ENCODE assay signal across 20 mouse cellular contexts in genomic region chr11:59216955-59217354, GRCm38 (mm10). TPM values are rescaled to one million over a fixed set of nuclear protein-coding genes. Genes with fewer than 3 reads are reported as not detected.
DNase-seq lines count a peak whose midpoint lies in the region; ATAC-seq and TF ChIP-seq lines count a peak whose summit lies in the region.
"Had no signal": no experiment of that assay in that cellular context is flagged by ENCODE, and none has a peak within 500 bp of the region (broad histone marks: within the 10 kb centered on the region; RNA-seq: fewer than 3 reads in every experiment).

No protein-coding gene starts in this region.

- no peaks in the 10 kb centered on the region for H3K9me3 ChIP-seq in forebrain, embryonic 15.5 days
- no peaks in the 10 kb centered on the region for H3K9me3 ChIP-seq in forebrain, embryonic 10.5 days
- H3K9me3 ChIP-seq in MEL (replicated peaks; ENCODE audit: insufficient read depth, low read length) = no peaks in the 10 kb centered on the region
- no peaks in the 10 kb centered on the region for H3K9me3 ChIP-seq in forebrain, embryonic 16.5 days (ENCODE audit: control insufficient read depth, low read length)
- H3K9me3 ChIP-seq: embryonic facial prominence, embryonic 15.5 days; hindbrain, embryonic 13.5 days; limb, embryonic 13.5 days; neural tube, embryonic 15.5 days had no signal

- WGBS in forebrain, embryonic 15.5 days = 62% methylated on average over 3 of the region's 3 CpGs
- WGBS in forebrain, embryonic 10.5 days = 91% methylated on average over 3 of the region's 3 CpGs
- WGBS in forebrain, embryonic 16.5 days = 67% methylated on average over 3 of the region's 3 CpGs

- H3K27ac ChIP-seq in forebrain, embryonic 15.5 days (replicated peaks) = peak overlapping the region; percentile 57
- no peak overlapping the region for H3K27ac ChIP-seq in forebrain, embryonic 10.5 days
- peak overlapping the region; percentile 66 for H3K27ac ChIP-seq in left cerebral cortex, adult 2 months
- H3K27ac ChIP-seq in MEL (ENCODE audit: control insufficient read depth, low read depth, low read length) = no peak overlapping the region; the same call in 1 of the 2 replicates
- H3K27ac ChIP-seq in forebrain, embryonic 16.5 days (ENCODE audit: low read length) = peak overlapping the region; percentile 5
- H3K27ac ChIP-seq: hindbrain, embryonic 13.5 days; limb, embryonic 13.5 days; neural tube, embryonic 15.5 days had no signal

- intact Hi-C loops in left cerebral cortex, adult 2 months (cut with DNase I) = no loop called here

- no peak overlapping the region for H3K9ac ChIP-seq in forebrain, embryonic 15.5 days (replicated peaks)
- H3K9ac ChIP-seq in MEL (ENCODE audit: control insufficient read depth, low read depth, low read length, poor library complexity, severe bottlenecking) = no peak overlapping the region
- no peak overlapping the region for H3K9ac ChIP-seq in forebrain, embryonic 16.5 days (replicated peaks; ENCODE audit: low read depth, low read length)
- H3K9ac ChIP-seq: embryonic facial prominence, embryonic 15.5 days; hindbrain, embryonic 13.5 days; limb, embryonic 13.5 days; neural tube, embryonic 15.5 days had no signal

- H3K4me2 ChIP-seq in forebrain, embryonic 15.5 days (replicated peaks) = no peak overlapping the region
- no peak overlapping the region for H3K4me2 ChIP-seq in forebrain, embryonic 16.5 days (ENCODE audit: low read length)
- H3K4me2 ChIP-seq: embryonic facial prominence, embryonic 15.5 days; hindbrain, embryonic 13.5 days; limb, embryonic 13.5 days; neural tube, embryonic 15.5 days had no signal

- peak in 1 of 2 experiments; percentile 61; a peak in 2 of 4 replicates for TF ChIP-seq EP300 in MEL (IDR thresholded peaks at IDR 0.05; ENCODE audit: low read depth in 1 of 2, low read length in 2 of 2)

- H3K27me3 ChIP-seq in forebrain, embryonic 15.5 days = no peaks in the 10 kb centered on the region
- no peaks in the 10 kb centered on the region for H3K27me3 ChIP-seq in forebrain, embryonic 10.5 days (ENCODE audit: poor library complexity, severe bottlenecking)
- H3K27me3 ChIP-seq in MEL (ENCODE audit: control insufficient read depth in 1 of 2, insufficient read depth in 2 of 2, low read length in 2 of 2) = no peaks in the 10 kb centered on the region
- no peaks in the 10 kb centered on the region for H3K27me3 ChIP-seq in forebrain, embryonic 16.5 days (replicated peaks; ENCODE audit: control insufficient read depth, insufficient read depth, low read length)
- H3K27me3 ChIP-seq: CH12.LX; embryonic facial prominence, embryonic 15.5 days; hindbrain, embryonic 13.5 days; limb, embryonic 13.5 days; neural tube, embryonic 15.5 days had no signal

- no peak for TF ChIP-seq RAD21 in MEL (IDR thresholded peaks at IDR 0.05; ENCODE audit: low read depth, low read length)

- TF ChIP-seq POLR2A in MEL (IDR thresholded peaks at IDR 0.05; ENCODE audit: control insufficient read depth in 1 of 2, insufficient read depth in 1 of 2, low read depth in 1 of 2, low read length in 2 of 2, poor library complexity in 1 of 2) = no peak

- DNase-seq in forebrain, embryonic 10.5 days (ENCODE audit: extremely low spot score, low spot score) = no peak
- DNase-seq in left cerebral cortex, adult 2 months (ENCODE audit: extremely low spot score in 1 of 2, low spot score in 2 of 2) = no peak
- no peak for DNase-seq in left cerebral cortex, adult 8-10 months (ENCODE audit: low spot score in 2 of 2)
- peak; percentile 71 for DNase-seq in MEL (ENCODE audit: low read depth, low spot score)
- no peak for DNase-seq in cerebellum, postnatal 10 days
- DNase-seq in adrenal gland, adult 18-20 months (ENCODE audit: low spot score in 2 of 2) = no peak
- DNase-seq: adrenal gland, postnatal 10 days; cerebellum, adult 8-10 months; gastrocnemius, postnatal 10 days; lung, postnatal 36 days; midbrain, embryonic 14.5 days; thymus, postnatal 4 days had no signal

- H3K4me1 ChIP-seq in forebrain, embryonic 15.5 days = peaks cover 16% of the 10 kb centered on the region
- 0 out of 2 replicates have a peak, but pooled peaks cover 8% of the 10 kb centered on the region for H3K4me1 ChIP-seq in forebrain, embryonic 10.5 days
- peaks cover 24 to 37% of the 10 kb centered on the region in 2 experiments for H3K4me1 ChIP-seq in MEL (ENCODE audit: control insufficient read depth in 1 of 2, insufficient read depth in 2 of 2, low read length in 2 of 2)
- peaks cover 5% of the 10 kb centered on the region for H3K4me1 ChIP-seq in forebrain, embryonic 16.5 days (replicated peaks; ENCODE audit: control insufficient read depth, insufficient read depth, low read length)

- no peak for TF ChIP-seq CTCF in left cerebral cortex, adult 2 months (IDR thresholded peaks at IDR 0.05)
- TF ChIP-seq CTCF in MEL (IDR thresholded peaks at IDR 0.05 in 2 of 3, conservative IDR thresholded peaks at IDR 0.05 in 1 of 3; ENCODE audit: control insufficient read depth in 1 of 3, insufficient read depth in 1 of 3, low read depth in 2 of 3, low read length in 3 of 3, poor library complexity in 1 of 3, severe bottlenecking in 1 of 3) = no peak

- H3K79me2 ChIP-seq in MEL (ENCODE audit: control insufficient read depth, insufficient read depth, low read length, poor library complexity) = peaks cover 81% of the 10 kb centered on the region

- H3K4me3 ChIP-seq in forebrain, embryonic 15.5 days = no peak overlapping the region
- H3K4me3 ChIP-seq in forebrain, embryonic 10.5 days = no peak overlapping the region
- no peak overlapping the region for H3K4me3 ChIP-seq in left cerebral cortex, adult 2 months
- H3K4me3 ChIP-seq in MEL (ENCODE audit: control insufficient read depth in 1 of 2, insufficient read depth in 1 of 2, low read depth in 2 of 2, low read length in 2 of 2) = no peak overlapping the region
- no peak overlapping the region for H3K4me3 ChIP-seq in forebrain, embryonic 16.5 days (replicated peaks; ENCODE audit: low read length)
- H3K4me3 ChIP-seq: embryonic facial prominence, embryonic 15.5 days; hindbrain, embryonic 13.5 days; limb, embryonic 13.5 days; myocyte; neural tube, embryonic 15.5 days had no signal

- peaks cover 8% of the 10 kb centered on the region; the same call in 1 of the 2 replicates for H3K36me3 ChIP-seq in forebrain, embryonic 15.5 days
- peaks cover 97% of the 10 kb centered on the region for H3K36me3 ChIP-seq in forebrain, embryonic 10.5 days (replicated peaks)
- peaks cover 38 to 72% of the 10 kb centered on the region in 2 experiments for H3K36me3 ChIP-seq in MEL (ENCODE audit: control insufficient read depth in 1 of 2, insufficient read depth in 2 of 2, low read length in 2 of 2)
- H3K36me3 ChIP-seq in forebrain, embryonic 16.5 days (ENCODE audit: control insufficient read depth, insufficient read depth) = peaks cover 8% of the 10 kb centered on the region; the same call in 1 of the 2 replicates

- ATAC-seq in forebrain, embryonic 15.5 days (replicated peaks) = no peak
- peak; percentile 79 for ATAC-seq in forebrain, embryonic 16.5 days

RNA-seq across cellular contexts. Expression of gene 2310033P09Rik, which starts 8.8 kb away (rescaled TPM):
- 27.8 and 31.5 TPM in 2 replicates for polyA plus RNA-seq in forebrain, embryonic 15.5 days (2015; fragmentation: Nextera tagmentation; extraction: Ambion mirVana)
- polyA plus RNA-seq in forebrain, embryonic 10.5 days (2016; fragmentation: Nextera tagmentation; extraction: Ambion mirVana) = 44.8 and 46.8 TPM in 2 replicates
- 10 to 100 TPM; 21.0 to 23.6 TPM for total RNA-seq in left cerebral cortex, adult 2 months (2021)
- total RNA-seq in left cerebral cortex, adult 8-10 months (2022) = 10 to 100 TPM; 19.1 to 24.6 (median 20.4) TPM
- total RNA-seq in MEL (2012; rRNA removed) = 29.7 and 35.5 TPM in 2 replicates
- polyA plus RNA-seq in MEL (2012; ENCODE audit: insufficient read depth in 1 of 2, insufficient read length in 2 of 2, low read depth in 1 of 2, low replicate concordance in 2 of 2, missing spikeins in 1 of 2) = 10 to 100 TPM in 1 of 2 experiments, not detected in 1; 59.8 TPM
- polyA plus RNA-seq in forebrain, embryonic 16.5 days (2015; fragmentation: Nextera tagmentation; extraction: Ambion mirVana) = 21.7 and 27.3 TPM in 2 replicates
- 10 to 100 TPM; 20.4 to 27.1 TPM for total RNA-seq in adrenal gland, adult 18-20 months (2021)

RNA-seq across cellular contexts. Expression of gene Arf1, which starts 11.1 kb away (rescaled TPM):
- polyA plus RNA-seq in forebrain, embryonic 15.5 days (2015; fragmentation: Nextera tagmentation; extraction: Ambion mirVana) = 614 and 626 TPM in 2 replicates
- 613 and 629 TPM in 2 replicates for polyA plus RNA-seq in forebrain, embryonic 10.5 days (2016; fragmentation: Nextera tagmentation; extraction: Ambion mirVana)
- 100 to 1,000 TPM; 409 to 423 TPM for total RNA-seq in left cerebral cortex, adult 2 months (2021)
- total RNA-seq in left cerebral cortex, adult 8-10 months (2022) = 100 to 1,000 TPM; 419 to 439 (median 436) TPM
- total RNA-seq in MEL (2012; rRNA removed) = 541 and 555 TPM in 2 replicates
- 100 to 1,000 TPM in 1 of 2 experiments, not detected in 1; 617 TPM for polyA plus RNA-seq in MEL (2012; ENCODE audit: insufficient read depth in 1 of 2, insufficient read length in 2 of 2, low read depth in 1 of 2, low replicate concordance in 2 of 2, missing spikeins in 1 of 2)
- 645 and 666 TPM in 2 replicates for polyA plus RNA-seq in forebrain, embryonic 16.5 days (2015; fragmentation: Nextera tagmentation; extraction: Ambion mirVana)
- total RNA-seq in adrenal gland, adult 18-20 months (2021) = 100 to 1,000 TPM; 407 to 488 TPM

RNA-seq across cellular contexts. Expression of gene Mrpl55, which starts 14.7 kb away (rescaled TPM):
- polyA plus RNA-seq in forebrain, embryonic 15.5 days (2015; fragmentation: Nextera tagmentation; extraction: Ambion mirVana) = 95.4 and 96.1 TPM in 2 replicates
- 123 and 130 TPM in 2 replicates for polyA plus RNA-seq in forebrain, embryonic 10.5 days (2016; fragmentation: Nextera tagmentation; extraction: Ambion mirVana)
- total RNA-seq in left cerebral cortex, adult 2 months (2021) = 10 to 100 TPM; 33.8 to 33.9 TPM
- total RNA-seq in left cerebral cortex, adult 8-10 months (2022) = 10 to 100 TPM; 35.4 to 42.3 (median 39.2) TPM
- 75.0 and 75.5 TPM in 2 replicates for total RNA-seq in MEL (2012; rRNA removed)
- 10 to 100 TPM in 1 of 2 experiments, not detected in 1; 68.5 TPM for polyA plus RNA-seq in MEL (2012; ENCODE audit: insufficient read depth in 1 of 2, insufficient read length in 2 of 2, low read depth in 1 of 2, low replicate concordance in 2 of 2, missing spikeins in 1 of 2)
- 87.6 and 95.9 TPM in 2 replicates for polyA plus RNA-seq in forebrain, embryonic 16.5 days (2015; fragmentation: Nextera tagmentation; extraction: Ambion mirVana)
- 10 to 100 TPM; 50.6 to 58.9 TPM for total RNA-seq in adrenal gland, adult 18-20 months (2021)

RNA-seq across cellular contexts. Expression of gene Guk1, which starts 24.9 kb away (rescaled TPM):
- 176 and 183 TPM in 2 replicates for polyA plus RNA-seq in forebrain, embryonic 15.5 days (2015; fragmentation: Nextera tagmentation; extraction: Ambion mirVana)
- 129 and 135 TPM in 2 replicates for polyA plus RNA-seq in forebrain, embryonic 10.5 days (2016; fragmentation: Nextera tagmentation; extraction: Ambion mirVana)
- total RNA-seq in left cerebral cortex, adult 2 months (2021) = 100 to 1,000 TPM; 135 TPM
- total RNA-seq in left cerebral cortex, adult 8-10 months (2022) = 100 to 1,000 TPM; 137 to 150 (median 141) TPM
- total RNA-seq in MEL (2012; rRNA removed) = 249 and 295 TPM in 2 replicates
- 100 to 1,000 TPM in 1 of 2 experiments, not detected in 1; 215 TPM for polyA plus RNA-seq in MEL (2012; ENCODE audit: insufficient read depth in 1 of 2, insufficient read length in 2 of 2, low read depth in 1 of 2, low replicate concordance in 2 of 2, missing spikeins in 1 of 2)
- 181 and 201 TPM in 2 replicates for polyA plus RNA-seq in forebrain, embryonic 16.5 days (2015; fragmentation: Nextera tagmentation; extraction: Ambion mirVana)
- 10 to 100 TPM; 57.3 to 71.5 TPM for total RNA-seq in adrenal gland, adult 18-20 months (2021)

RNA-seq across cellular contexts. Expression of gene Gjc2, which starts 33.9 kb away (rescaled TPM):
- 0.11 and 0.20 TPM in 2 replicates for polyA plus RNA-seq in forebrain, embryonic 15.5 days (2015; fragmentation: Nextera tagmentation; extraction: Ambion mirVana)
- polyA plus RNA-seq in forebrain, embryonic 10.5 days (2016; fragmentation: Nextera tagmentation; extraction: Ambion mirVana) = not detected in 2 replicates
- total RNA-seq in left cerebral cortex, adult 2 months (2021) = 1 to 10 TPM; 7.4 to 8.0 TPM
- total RNA-seq in left cerebral cortex, adult 8-10 months (2022) = 10 to 100 TPM; 13.7 to 17.5 (median 16.0) TPM
- total RNA-seq in MEL (2012; rRNA removed) = 0.08 TPM in 1 of 2 replicates, not detected in the other
- polyA plus RNA-seq in MEL (2012; ENCODE audit: insufficient read depth in 1 of 2, insufficient read length in 2 of 2, low read depth in 1 of 2, low replicate concordance in 2 of 2, missing spikeins in 1 of 2) = under 1 TPM in 1 of 2 experiments, not detected in 1; 0.07 TPM
- polyA plus RNA-seq in forebrain, embryonic 16.5 days (2015; fragmentation: Nextera tagmentation; extraction: Ambion mirVana) = 0.11 and 0.30 TPM in 2 replicates
- total RNA-seq in adrenal gland, adult 18-20 months (2021) = under 1 TPM; 0.48 to 0.60 TPM

Comparison
In these comparisons a context has a peak if more than half of its experiments do, and no peak if none do; other contexts are left out.
1. H3K27ac ChIP-seq: peak in forebrain, embryonic 15.5 days (single experiment), left cerebral cortex, adult 2 months (single experiment) and forebrain, embryonic 16.5 days (single experiment); none in forebrain, embryonic 10.5 days (single experiment) and MEL (single experiment).